Mouse (Mus musculus) adrenal gland, postnatal 36 days (tissue): ENCODE data around the gene Frmpd2. TPM values are rescaled to one million over a fixed set of nuclear protein-coding genes. Genes with fewer than 3 reads are reported as not detected.
"Not testable (repeated sequence)": the region's sequence is repeated elsewhere in the genome, so short reads cannot be mapped to it uniquely, and the experiment has no call there.

ENCODE experiments used
- DNase-seq, 2 experiments: peaks; one replicate each; pipeline ENCODE4 v3.0.0; 2021; ENCODE audit warnings: mixed read lengths in 1 of 2
- long read RNA-seq, 2 experiments: library from polyadenylated mRNA; stranded (forward); transcript quantifications; one replicate each; pipeline ENCODE4 v2.0.0; 2021; ENCODE audit warnings: borderline sequencing depth in 2 of 2
- total RNA-seq, 2 experiments: library from RNA; stranded (reverse); gene quantifications; 2 replicates each; pipeline ENCODE4 v1.2.3; 2021

Frmpd2 gene
- total RNA-seq, result not detected
- long read RNA-seq, experiment 1, result 0 reads
- long read RNA-seq, experiment 2, result 0 reads

DNA sequence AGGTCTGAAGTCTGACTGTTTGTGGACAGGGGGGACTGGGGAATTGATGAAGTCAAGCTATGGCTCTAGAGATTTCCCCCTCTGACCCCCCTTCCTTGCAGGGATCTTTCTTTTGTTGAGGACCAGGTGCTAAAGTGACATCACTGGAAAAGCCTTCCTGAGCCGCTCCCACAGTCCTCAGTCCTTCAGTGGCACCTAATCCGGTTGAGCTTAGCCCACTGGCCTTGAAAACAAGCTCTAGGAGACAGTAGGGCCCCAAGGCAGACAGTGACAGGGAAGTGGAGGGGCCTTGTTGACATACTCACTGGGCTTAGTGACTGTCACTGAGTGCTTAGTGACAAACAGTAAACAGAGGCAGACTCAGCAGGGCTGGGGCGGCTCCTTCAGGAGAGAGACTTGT lies at the start of gene Frmpd2:
Gene Frmpd2, plus strand, starts transcription at position 366 of the 400 bp plus-strand sequence.
- no peak for DNase-seq

DNA sequence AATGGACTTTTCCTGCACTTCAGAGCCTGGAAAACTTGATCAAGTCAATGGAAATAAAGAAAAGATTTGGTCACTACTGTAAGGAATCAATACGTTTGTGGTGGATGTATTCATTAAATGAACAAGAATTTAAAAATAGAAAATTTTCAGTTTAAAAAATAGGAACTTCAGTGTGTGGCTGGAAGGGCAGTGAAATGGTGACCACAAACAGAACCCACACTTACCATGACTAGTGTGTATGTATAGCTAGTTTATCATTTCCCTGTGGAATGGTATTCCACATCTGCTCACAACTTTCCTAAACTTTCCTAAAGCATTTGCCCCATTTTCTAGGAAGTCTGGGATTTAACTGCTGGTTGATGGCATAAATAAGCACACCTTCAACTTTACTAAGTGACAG lies 48.5 kb upstream of the Frmpd2 start:
- no peak for DNase-seq

DNA sequence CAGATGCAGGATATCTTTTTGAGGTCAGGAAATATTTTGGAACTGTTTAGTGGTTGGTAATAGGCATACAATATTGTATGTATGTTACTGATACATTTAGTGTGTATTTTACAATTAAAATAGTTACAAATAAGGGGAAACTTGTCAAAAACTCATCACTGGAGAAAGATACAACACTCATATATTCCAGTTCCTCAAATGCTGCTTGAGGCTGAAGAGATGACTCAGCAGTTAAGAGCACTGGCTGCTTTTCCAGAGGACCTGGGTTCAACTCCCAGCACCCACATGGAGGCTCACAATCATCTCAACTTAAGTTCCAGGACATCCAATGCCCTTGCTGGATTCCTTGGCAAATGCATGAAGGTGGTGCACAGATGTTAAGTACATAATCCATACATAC lies 47.4 kb upstream of the Frmpd2 start:
- no peak for DNase-seq

DNA sequence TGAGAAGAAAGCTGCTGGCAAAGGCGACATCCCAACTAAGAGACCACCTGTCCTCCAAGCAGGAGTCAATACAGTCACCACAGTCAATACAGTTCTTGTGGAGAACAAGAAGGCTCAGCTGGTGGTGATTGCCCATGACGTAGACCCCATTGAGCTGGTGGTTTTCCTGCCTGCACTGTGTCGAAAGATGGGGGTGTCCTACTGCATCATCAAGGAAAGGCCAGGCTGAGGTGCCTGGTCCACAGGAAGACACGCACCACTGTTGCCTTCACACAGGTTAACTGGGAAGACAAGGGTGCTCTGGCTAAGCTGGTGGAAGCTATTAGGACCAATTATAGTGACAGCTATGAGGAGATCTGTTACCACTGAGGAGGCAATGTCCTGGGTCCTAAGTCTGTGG lies 39.0 kb upstream of the Frmpd2 start:
- DNase-seq, result not testable (repeated sequence)

DNA sequence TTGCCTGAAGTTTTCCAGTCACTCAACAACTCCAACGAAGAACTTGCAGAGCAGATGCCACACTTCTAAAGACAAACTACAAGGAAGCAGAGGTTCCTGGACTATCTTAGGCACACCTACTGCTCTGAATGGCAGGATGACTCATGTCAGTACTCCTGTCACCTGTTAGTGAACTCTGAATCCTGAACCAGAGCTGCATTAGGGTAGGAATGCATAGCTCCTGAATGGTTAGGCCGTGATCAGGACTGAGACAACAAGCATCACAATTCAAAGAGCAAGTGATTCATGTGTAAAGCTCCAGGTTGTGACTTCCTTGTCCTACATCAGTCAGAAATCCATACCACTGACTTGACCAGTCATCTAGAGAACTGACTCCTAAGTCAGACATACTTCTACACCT lies 27.7 kb upstream of the Frmpd2 start:
- no peak for DNase-seq

DNA sequence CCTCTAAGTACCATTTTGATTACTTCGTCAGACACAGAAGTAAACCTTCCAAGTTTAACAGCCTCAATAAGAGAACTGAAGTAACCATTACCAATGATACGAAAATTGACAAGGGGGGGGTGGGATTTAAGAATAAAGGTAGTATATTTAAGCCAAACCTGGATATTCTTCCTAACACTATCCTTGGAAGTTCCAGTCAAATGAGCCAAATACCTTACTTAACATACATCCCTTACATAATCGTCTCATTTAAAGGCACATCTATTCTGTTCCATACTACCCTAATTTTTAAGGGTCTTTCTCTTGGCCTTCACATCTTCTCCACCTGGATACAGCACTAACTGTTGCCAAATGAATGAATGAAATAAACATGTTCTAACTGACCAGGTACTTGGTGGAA lies 25.5 kb upstream of the Frmpd2 start:
- DNase-seq, result no peak

DNA sequence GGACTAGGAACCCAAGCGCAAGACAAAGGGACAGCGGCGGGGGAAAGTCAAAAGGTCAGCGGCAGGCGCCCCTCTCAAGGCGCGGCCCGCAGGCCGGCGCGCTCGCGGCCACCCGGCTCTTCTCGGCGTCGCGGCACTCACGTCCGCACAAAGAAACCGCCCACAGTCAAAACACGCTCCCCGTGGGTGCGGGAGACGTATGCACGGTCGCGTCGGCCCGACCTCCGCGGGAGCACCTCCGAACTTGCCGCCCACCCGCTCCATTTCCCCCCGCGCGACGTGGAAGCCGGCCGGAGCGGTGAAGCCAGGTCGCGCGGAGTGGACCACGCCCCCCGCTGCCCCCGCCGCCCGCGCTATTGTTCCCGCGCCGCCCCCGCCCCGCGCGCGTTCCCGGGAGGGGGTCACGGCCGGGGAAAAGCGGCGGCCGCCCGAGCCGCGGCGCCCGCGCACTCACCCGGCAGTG lies 24.9 kb upstream of the Frmpd2 start:
- DNase-seq, result no peak

DNA sequence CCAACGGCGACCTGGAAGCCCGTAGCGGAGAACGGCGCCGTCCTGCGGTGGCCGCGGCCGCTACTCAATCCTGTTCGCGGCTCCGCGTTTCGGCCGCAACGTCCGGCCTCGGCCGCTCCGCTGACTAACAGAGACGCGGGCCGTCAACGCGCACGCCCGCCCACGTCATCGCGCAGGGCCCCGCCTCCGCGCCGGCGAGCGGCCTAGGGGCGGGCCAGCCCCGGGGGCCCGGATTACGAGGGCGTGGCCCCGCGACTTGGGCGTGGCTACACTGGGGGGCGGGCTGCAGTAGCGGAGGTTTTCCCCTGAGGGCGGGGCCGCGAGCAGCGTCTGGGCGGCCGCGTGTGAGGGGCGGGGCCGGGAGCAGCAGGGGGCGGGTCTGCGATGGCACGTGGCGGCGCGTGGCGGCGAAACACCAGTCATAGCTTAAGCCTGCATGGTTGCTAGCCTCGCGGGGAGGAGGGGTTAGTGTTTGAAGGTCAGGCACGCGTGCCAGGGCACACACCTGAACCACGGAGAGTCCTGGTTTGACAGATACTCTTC lies 24.4 kb upstream of the Frmpd2 start, which contains the start of gene Mapk8:
Gene Mapk8, minus strand, starts transcription at position 132 of the 543 bp plus-strand sequence.
- peak; percentile 99 to 100 for DNase-seq

DNA sequence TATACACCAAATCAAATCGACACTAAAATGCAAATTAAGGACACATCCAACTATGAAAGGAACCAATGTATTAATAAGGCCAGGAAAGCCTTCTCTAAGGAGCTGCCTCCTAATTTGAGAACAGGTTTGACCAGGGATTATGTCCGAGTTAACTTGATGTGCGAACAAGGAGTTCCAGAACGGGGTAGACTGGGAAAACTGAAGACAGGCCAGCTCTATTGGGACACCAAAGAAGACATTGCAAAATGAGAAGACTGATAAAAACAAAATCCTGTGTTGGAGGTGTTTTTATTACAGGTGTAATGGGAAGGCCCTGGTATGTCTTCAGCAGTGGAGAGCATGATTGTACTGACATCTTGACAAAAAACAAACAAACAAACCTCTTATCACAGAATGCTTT lies 23.2 kb upstream of the Frmpd2 start:
- no peak for DNase-seq

DNA sequence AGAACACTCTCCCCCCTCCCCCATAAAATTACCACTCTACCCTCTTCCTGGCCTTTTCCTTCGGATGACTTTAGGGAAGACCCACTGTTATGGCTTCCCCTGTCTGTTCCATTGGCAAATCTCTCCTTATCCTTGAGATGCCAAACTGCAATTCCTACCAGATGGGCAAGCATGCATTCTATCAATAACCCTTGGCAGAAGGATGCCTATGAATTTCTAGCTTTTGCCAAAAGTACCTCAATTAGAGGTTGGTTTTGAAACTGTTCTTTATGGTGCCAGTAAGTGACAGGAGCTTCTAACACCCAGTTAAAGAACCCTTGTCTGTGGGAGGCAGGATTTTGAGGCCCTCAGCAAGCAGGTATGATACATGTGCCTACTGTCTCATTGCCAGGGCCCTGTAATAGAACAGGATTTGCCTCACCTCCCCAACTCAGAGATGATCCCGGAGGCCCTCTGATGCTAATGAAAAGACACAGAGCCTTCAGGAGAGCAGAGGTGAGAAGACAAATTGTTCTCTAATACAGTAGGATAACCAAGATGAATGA lies 22.1 kb upstream of the Frmpd2 start:
- no peak for DNase-seq

DNA sequence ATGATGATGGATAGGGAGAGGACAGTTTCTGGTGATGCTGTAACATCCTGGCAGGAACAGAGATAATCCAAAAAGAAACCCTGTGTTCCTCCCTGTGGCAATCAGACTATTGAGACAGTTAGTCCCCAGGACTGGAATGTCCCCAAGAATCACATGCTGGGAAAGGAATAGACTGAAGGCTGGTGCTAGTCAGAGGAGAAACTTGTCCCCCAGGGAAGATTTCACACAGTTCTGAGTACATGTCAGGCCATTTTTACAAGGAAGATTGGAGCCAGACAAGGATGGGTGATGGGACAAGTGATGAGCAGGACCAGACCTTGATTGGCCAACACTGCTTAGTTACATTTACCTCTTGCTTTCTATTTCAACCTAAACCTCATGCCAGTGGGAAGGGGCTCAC lies 21.2 kb upstream of the Frmpd2 start:
- DNase-seq, result no peak

DNA sequence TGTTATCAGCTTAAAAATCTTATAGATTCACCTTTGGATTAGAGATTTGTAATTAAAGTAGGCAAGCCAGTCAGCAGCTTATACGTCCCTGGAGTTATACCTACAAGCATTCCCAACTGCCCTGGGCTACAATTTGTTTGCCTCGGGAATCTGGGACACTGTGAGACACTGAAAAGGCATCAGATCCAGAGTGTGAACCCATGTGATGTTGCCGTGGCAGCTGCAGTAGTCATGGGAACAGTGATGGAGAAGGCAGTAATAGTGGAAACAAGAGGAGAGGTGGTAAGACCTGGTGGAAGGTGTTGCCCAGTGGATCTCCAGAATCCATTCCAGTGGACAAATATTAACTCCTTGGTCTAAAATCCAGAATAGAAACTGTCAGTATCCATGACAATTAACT lies 7.8 kb upstream of the Frmpd2 start:
- DNase-seq, result no peak

DNA sequence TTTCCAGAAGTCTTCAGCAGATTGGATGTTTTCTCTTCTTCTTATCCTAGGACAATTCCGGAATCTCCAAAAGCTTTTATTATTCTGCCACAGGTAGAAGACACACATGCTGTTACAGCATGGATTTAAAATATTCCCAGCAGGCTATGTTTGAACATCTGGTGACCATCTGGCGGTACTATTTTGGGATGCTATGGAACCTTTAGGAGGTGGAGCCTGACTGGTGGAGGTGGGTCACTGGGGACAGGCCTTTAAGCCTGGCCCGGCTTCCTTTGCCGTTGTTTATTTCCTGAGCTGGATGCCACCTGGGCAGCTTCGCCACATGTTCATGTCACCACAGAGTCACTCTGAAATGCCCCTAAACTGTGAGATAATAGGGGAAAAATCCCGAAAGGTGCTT lies 3.7 kb upstream of the Frmpd2 start:
- no peak for DNase-seq

DNA sequence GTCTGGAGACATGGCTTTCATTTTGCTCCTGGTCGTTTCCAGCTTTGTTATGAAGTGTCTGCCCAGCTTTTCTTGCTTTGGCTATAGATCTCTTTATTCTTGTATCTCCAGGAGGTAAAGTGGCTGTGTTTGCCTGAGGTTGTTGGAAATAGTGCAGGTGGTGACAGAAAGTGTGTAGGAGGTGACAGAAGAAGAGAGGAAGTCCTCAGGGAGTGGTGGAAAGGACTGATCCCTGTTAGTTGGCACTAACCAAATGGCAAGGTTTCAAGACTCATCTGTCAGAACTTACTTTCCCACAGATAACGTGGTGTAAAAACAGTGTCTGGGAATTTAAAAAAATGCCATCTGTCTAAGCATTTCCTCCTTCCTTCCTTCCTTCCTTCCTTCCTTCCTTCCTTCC lies 3.0 kb downstream of the Frmpd2 start:
- no peak for DNase-seq

DNA sequence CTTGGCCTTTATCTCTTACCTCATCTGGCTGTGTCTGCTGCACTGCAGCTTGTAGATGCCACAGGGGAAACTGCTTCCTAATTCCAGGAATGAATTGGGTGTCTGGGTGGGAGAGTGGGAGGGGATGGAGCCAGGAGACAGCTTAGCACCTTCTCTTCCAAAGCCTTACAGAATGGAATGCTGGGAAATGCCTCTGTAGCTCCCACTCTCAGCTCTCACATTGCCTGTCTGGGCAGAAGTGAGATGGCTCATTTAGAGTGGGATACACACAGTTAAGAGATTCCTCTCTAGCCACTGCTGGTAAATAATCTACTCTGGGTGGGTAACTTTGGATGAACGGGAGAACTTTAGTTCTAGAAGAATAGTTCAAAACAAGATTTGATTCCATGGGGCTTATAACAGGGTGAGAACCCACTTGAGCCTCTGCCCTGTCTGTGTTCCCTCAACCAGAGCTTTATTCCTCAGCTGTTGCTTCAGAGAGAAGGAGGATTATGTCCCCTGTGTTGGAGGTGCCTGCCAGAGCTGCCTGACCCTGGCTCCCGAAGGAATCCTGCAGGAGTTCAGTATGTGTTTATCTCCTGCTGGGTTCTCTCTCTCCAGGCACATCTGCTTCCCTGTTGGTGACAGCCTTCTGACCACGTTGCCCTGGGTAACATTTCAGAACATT lies 4.7 kb downstream of the Frmpd2 start:
- no peak for DNase-seq

DNA sequence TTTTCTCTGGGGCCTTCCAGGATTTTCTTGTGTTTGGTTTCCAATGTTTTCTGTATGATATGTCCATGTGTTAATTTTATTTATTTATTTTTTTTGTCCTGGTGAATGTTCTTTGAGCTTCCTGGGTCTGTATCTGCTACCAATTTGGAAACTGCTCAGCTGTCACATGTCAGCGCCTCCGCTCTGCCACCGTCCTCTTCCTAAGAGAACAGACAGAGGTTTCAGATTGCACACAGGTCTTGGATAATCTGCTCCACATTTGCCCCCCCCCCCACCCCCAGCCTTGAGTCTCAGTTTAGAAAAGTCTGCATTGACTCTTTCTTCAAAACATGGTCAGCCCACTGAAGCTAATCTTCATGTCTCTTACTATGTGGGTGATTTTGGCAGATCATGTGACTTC lies 10.5 kb downstream of the Frmpd2 start:
- DNase-seq, result no peak

DNA sequence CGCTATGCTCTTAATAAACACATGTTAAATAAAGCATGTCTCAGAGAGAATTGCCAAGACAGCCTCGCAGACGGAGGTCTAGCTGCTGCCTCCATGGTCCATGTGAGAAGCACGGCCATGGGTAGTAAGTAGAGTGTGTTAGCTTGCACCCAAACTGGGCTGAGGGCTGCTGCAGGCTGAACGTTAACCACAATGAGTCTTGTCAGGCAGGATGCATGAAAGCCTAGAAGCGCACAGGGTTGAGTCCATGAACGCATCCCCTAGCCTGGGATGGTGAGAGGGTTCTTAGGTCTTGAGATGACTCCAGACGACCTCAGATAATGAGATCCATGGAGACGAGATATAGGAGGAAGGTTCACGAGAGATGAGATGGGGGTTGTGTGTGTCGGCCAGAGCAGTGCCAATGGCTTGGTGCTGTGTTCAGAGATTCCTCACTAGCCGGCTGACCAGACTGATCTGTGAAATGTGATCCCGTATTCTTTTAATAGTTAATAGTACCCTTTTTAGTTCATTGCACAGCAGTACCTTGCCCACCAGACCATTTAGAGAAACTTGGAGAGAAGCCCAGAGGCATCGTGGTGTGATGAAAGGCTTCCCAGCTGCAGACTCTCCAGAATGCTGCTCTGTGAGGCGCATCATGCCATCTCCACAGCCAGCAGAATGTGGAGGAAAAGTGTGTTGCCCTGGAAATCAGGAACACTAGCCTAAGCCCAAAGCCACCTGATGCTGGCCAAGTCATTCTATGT lies 16.5 kb downstream of the Frmpd2 start:
- DNase-seq, result no peak

DNA sequence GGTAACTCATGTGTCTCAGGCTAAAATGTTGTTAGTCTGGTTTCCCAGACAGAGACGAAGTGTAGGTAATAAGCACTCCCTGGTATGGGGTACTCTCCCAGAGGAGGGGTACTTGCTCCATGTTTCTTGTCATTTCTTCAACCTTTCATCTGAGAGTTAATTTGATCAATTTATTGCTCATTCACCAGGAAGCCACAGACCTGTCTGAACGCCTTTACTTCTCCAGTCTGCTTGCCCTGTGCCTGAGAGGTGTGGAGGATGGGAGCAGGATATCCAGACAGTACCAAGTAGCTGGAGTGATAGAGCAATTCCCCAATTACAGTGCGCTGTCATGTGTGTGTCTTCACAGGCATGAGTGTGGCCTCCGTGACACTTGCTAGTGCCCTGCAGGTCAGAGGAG lies 23.7 kb downstream of the Frmpd2 start:
- DNase-seq, result no peak

DNA sequence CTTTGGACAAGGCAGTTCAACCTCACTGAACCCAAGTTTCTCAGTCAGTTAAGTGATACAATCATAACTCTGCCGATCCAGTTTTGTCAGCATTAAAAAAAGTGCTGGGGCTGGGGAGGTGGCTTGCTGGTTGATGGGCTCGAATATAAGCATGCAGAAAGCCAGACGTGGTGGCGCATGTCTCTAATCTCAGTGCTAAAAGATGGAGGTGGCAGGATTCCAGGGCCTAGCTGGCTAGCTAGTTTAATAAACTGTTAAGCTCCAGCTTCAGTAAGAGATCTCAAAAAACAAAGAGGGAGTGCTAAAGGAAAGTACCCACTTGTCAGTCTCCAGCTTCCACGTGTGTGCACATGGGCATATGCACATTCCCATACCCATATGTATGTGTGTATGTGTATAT lies 25.9 kb downstream of the Frmpd2 start:
- no peak for DNase-seq

DNA sequence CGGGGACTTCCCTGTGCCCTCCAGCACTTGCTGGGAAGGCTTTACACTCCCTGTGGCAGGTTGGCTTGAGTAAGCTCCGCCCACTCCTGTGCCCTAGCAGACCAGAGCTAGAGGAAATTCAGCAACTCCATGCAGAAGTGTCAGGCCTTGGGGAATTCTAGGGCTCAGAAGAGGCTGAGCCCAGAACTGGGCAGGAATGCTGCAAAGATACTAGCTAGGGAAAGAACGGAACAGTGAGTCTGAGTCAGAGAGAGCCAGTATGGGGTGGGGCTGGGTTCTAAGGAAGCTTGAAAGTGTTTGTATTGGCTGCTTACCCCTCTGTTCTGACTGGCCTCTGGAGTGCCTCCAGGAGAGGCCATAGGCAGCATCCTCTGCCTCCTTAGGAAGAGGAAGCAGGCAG lies 27.4 kb downstream of the Frmpd2 start:
- no peak for DNase-seq

DNA sequence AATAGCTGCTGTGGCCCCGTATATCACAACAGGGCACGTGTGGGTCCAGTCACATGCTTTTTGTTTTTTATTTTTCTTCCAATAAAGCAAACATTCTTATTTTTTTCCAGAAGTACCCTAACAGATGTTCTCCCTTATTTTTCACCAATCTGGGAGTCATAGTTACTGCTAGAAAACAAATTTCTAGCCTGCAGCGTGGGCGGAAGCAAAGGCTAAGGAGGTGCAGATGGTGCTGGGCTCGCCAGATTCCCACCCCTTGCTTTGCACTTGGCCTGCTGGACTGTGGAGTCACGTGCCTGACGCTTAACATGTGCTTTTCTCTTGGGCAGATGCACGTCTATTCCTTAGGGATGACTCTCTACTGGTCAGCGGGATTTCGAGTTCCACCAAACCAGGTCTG lies 29.1 kb downstream of the Frmpd2 start:
- DNase-seq, result no peak

DNA sequence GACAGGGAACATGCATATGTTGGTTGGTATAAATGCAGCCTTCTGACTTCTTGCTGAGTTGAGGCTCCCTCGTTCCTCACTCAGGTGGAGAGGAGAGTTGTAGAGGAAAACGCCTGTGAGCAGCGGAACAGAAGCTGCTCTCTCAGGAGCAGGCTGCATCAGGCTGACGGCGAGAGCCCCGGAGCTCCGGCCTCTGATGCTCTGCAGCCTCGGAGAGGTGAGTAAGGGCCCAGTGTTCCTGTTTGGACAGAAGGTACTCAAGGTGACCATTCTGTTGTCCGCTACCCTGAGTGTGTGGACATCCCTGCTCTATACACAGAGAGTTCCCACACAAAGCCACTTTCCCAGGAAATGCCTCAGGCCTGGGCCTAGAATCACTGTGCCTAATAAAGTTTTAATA lies 31.8 kb downstream of the Frmpd2 start:
- DNase-seq, result no peak

DNA sequence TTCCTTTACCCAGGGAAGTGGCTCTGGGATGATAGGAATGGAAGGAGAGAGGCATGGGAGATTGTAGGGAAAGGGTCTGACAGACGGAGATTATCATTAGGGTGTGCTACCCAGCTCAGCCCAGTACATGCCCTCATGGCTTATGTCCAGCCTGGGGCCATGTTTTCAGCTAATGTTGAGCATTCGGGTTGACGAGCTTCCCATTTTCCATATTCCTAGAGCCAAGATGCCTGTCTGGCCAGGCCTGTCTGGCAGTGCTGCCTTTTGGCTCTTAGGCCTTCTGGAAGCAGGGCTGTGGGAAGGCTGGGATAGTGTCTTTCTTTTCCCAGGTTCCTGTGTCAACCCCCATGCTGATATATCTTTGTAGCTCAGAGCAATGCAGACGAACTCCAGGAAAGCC lies 35.2 kb downstream of the Frmpd2 start:
- no peak for DNase-seq
